Mouse (Mus musculus): Measurements from ENCODE around the gene Eci3. TPM values are rescaled to one million over a fixed set of nuclear protein-coding genes. Genes with fewer than 3 reads are reported as not detected.

Eci3 gene
- polyA plus RNA-seq (2014; fragmentation: Illumina TruSeq; extraction: RNeasy Lipid Tissue Mini Kit (QIAGEN cat#74804); ENCODE audit: low read depth, low replicate concordance), result 4.4 TPM

GRCm38 (mm10) chr13:34963511-34964397 lies at the start of gene Eci3:
Eci3 (minus strand) TSS chr13:34963810.

DNA sequence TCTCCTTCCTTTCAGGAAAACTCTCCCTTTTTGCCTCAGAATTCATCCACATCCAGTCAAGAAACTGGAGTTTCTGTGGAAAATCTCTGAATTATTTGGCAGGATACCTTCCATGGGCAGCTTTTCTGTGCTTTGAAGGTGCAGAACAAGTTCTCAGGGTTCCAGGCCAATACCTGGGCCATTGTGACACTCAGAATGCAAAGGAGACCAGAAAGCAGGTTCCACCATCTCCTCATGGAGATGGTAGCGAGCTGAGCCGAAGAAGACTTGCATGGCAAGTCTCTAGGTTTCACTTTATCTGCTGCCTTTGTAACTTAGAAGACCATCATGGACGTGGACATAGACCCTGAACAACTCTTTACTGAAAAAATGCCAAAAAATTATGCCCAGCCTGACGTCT lies 39.4 kb downstream of the Eci3 start, which contains the start of the genes Fam217a and 4933417A18Rik:
Gene Fam217a (minus strand): TSS at position 101 of the 400 bp plus-strand sequence.
Gene 4933417A18Rik (plus strand): TSS at position 200 of the 400 bp plus-strand sequence.

Other genes with a start within 250 kb of the Eci3 start
- not detected for gene Fam50b, start 229.0 kb downstream of the Eci3 start, polyA plus RNA-seq (2014; fragmentation: Illumina TruSeq; extraction: RNeasy Lipid Tissue Mini Kit (QIAGEN cat#74804); ENCODE audit: low read depth, low replicate concordance)
- 136 TPM for gene Prpf4b, start 88.5 kb downstream of the Eci3 start, polyA plus RNA-seq (2014; fragmentation: Illumina TruSeq; extraction: RNeasy Lipid Tissue Mini Kit (QIAGEN cat#74804); ENCODE audit: low read depth, low replicate concordance)
- 5.1 TPM for gene Fam217a, start 39.5 kb downstream of the Eci3 start, polyA plus RNA-seq (2014; fragmentation: Illumina TruSeq; extraction: RNeasy Lipid Tissue Mini Kit (QIAGEN cat#74804); ENCODE audit: low read depth, low replicate concordance)
- not detected for gene 4933417A18Rik, start 39.4 kb downstream of the Eci3 start, polyA plus RNA-seq (2014; fragmentation: Illumina TruSeq; extraction: RNeasy Lipid Tissue Mini Kit (QIAGEN cat#74804); ENCODE audit: low read depth, low replicate concordance)
- gene Eci2, start 63.3 kb upstream of the Eci3 start, polyA plus RNA-seq (2014; fragmentation: Illumina TruSeq; extraction: RNeasy Lipid Tissue Mini Kit (QIAGEN cat#74804); ENCODE audit: low read depth, low replicate concordance), result 117 TPM

All from adrenal gland, adult 10 weeks (tissue).